Mouse (Mus musculus) frontal cortex, postnatal 25 days (tissue): Measurements from ENCODE around the gene Ran.
A peak's percentile ranks its signal among the peaks of the same experiment; 100 is the strongest.

ENCODE experiments used
- DNase-seq, 2 experiments: peaks; one replicate each; pipeline ENCODE4 v3.0.0; 2022; ENCODE audit warnings: low spot score in 2 of 2

Gene Ran

DNA sequence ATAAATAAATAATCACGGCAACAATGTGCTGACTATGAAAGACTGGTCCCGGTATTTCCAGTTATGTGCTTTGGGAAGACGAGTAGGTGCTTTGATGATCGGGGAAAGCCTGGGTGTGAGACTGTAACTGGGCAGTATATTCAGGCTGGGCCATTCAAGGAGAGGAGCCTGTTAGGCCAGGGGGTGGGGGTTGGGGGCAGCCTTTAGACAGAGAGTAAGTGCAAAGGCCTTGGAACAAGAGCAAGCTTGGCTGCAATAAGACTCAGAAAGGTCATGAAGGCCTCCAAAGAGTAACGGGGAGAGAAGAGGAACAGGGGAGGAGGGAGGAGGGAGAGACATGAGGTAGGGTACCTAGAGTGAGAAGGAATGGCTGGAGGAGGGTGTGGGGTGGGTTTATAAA, 4.3 kb upstream of the Ran start:
- no peak for DNase-seq

GRCm38 (mm10) chr5:129016370-129016769, 3.5 kb upstream of the Ran start:
- DNase-seq, result no peak

- no peak for DNase-seq
Measured at GRCm38 (mm10) chr5:129018782-129019489, 933 bp upstream of the Ran start.

GRCm38 (mm10) chr5:129020300-129020668, 415 bp downstream of the Ran start:
- DNase-seq, result no peak

DNA sequence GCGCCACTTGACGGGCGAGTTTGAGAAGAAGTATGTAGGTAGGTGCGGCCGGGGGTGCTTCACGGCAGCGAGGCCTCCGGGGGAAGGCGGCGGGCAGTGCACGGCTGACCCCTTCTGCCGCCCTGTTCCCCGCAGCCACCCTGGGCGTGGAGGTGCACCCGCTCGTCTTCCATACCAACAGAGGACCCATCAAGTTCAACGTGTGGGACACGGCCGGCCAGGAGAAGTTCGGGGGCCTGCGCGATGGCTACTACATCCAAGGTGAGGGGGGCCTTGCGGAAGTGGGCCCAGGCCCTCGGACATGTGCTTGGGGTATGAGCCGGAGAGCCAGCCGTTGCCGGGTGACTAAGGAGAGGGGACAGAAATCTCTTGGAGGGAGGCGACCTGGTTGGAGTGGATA, 862 bp downstream of the Ran start:
- DNase-seq, result peak; percentile 11 to 12

- no peak for DNase-seq
Measured at GRCm38 (mm10) chr5:129025048-129025447, 5.2 kb downstream of the Ran start.

GRCm38 (mm10) chr5:129025725-129026124, 5.9 kb downstream of the Ran start:
- no peak for DNase-seq

GRCm38 (mm10) chr5:129026171-129026570, 6.3 kb downstream of the Ran start:
- DNase-seq, result no peak

- no peak for DNase-seq
Measured at GRCm38 (mm10) chr5:129026637-129027036, 6.8 kb downstream of the Ran start.

GRCm38 (mm10) chr5:129029131-129029723, 9.4 kb downstream of the Ran start:
- DNase-seq, result no peak

- no peak for DNase-seq
Measured at GRCm38 (mm10) chr5:129036678-129037077, 16.8 kb downstream of the Ran start.

- DNase-seq, result no peak
Measured at GRCm38 (mm10) chr5:129037739-129038138, 17.9 kb downstream of the Ran start.

DNA sequence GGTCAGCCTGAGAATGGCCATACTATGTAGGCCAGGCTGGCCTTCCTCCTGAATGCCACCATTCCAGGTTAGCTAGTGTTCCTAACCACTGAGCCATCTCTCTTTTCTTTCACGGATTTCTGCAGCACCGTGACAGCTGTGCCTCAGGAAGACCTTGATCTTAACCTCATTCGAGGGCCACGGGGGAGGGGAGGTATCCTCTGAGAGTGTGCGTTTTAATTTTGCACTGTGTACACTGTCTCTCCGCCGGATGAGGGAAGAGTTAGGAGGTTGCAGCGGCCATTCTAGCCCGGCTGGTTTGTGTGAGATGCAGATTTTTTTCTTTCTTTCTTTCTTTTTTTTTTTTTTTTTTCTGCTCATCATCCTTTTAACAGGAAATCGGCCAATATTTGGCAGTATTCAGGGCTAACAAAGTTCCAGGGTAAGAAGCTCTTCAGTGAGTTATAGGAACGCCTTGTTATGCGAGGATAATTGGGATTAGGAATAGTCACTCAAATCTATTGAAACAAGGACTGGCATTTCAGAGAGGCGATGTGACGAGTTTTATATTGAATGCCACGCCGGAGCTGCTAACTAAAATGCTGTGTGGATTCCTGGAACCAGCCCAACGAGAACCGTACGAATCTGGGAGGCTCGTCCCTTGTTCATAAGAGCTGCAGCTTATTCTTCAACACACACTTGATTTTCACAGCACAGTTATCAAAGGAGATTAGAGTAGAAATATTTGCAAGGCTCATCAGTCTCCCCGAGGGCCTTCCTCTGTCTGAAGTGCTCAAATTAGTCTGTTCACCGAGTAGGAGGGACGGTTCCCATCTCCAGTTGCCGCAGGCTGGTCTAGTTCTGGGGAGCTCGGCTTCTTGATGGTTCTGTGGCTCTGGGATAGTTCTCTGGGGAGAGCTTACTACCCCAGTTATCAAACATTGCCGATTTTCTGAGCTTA, 26.0 kb downstream of the Ran start:
- no peak for DNase-seq

DNA sequence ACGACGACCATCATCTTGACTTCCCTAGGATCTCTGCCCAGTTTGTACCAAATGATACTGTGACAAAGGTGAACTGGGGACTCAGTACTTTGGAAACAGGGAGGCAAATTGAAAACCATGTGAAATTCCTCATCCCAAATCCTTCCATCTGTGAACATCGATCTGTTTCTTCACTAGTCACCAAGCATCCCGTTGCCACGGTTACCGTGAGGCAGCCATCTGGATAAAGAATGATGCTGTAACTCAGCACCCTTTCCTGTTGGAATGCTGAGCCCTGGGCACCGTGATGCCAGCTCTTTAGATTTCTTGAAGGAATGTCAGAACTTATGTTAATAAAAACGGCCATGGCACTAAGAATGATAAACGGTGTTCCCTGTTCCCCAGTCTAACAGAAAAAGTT, 29.5 kb downstream of the Ran start:
- no peak for DNase-seq

DNA sequence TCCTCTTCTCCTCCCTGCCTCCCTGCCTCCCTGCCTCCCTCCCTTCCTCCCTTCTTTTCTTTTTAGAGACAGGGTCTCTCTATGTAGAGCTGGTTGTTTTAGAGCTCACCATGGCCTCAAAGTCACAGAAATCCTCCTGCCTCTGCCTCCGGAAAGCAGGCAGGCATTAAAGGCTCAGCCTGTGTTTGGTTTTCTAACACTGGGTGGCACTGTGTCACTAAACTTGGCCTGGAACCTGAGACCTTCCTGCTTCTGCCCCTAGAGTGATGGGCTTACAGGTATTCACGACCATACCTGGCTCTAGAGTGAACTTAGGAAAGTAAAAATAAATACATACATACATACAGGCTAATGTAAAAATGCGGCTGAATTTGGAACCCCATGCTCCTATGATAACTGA, 32.0 kb downstream of the Ran start:
- DNase-seq, result no peak

DNA sequence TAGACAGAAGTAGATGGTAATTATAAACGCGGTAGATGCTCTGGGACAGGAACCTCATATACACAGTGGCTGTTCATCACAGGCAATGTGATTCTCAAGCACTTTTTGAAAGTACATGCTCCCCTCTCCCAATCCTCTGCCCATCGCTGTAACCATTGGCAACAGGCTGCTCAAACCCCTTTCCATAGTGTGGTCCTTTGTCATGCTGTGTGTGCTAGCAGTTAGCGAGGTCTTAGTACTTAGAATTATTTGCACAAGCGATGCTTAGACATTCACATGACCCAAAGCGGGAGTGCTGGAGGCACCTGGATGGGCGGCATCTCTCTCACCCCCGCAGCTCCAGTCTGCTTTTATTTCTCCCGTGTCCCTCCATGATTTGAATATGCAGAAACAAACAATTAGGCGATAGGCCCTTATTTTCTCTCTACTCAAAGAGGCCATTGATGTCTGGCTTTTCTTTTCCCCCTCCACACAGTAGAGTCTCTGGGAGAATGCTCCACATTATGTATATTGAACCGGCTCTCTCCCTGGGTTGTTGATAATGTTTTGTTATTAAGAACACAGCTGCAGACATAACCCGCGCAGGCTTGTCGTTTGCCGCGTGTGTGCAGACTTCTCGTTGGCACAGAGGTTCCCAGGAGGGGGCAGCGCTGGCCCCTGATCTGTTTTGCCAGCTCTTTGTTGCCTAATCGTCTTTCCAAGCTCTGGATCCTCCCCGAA, 32.9 kb downstream of the Ran start:
- no peak for DNase-seq

DNA sequence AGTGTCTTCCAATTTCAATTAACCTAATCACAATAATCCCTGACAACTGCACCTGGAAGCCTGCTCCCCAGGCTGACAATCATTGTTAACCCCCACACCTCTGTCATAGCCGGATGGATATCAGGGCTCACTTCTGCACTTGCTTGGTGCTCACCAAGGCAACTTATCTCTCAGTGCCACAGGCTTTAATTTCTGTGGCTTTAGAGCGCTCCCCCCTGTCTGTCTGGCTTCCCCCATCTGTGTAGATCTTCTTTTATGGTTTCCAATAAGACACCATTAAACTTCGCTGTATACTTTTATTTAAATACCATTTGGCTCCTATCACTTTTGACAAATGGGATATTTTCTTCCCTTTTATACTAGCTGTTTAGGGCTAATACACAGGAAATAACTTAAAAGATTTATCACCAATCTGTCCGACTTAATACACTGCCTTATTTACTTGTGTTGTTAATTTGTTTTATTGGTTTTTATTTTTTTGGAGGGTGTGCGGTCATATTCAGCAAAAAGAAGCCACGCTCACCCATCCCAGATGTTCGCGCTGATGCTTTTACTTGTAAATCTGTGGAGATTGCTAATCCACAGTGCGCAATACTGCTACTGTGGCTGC, 34.9 kb downstream of the Ran start:
- no peak for DNase-seq

- no peak for DNase-seq
Measured at GRCm38 (mm10) chr5:129059116-129059515, 39.2 kb downstream of the Ran start.

DNA sequence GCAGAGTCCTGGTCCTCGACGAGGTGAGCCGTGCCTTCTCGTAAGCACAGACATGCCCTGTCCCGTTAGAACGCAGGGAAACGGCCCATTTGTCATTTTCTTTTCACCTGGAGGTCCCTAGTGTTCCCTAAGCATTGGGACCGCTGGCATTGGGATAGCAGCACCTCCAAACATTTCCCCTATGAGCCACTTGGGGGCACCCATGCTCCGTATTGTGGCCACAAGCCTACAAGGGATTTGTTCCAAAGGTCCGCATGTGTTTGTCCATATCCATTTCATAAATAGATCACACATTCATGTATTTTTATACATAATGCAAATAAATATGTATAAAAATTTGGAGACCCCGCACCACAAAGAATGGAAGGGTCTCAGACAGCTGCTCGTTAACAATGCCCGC, 41.7 kb downstream of the Ran start:
- peak; percentile 61 to 70 for DNase-seq

DNA sequence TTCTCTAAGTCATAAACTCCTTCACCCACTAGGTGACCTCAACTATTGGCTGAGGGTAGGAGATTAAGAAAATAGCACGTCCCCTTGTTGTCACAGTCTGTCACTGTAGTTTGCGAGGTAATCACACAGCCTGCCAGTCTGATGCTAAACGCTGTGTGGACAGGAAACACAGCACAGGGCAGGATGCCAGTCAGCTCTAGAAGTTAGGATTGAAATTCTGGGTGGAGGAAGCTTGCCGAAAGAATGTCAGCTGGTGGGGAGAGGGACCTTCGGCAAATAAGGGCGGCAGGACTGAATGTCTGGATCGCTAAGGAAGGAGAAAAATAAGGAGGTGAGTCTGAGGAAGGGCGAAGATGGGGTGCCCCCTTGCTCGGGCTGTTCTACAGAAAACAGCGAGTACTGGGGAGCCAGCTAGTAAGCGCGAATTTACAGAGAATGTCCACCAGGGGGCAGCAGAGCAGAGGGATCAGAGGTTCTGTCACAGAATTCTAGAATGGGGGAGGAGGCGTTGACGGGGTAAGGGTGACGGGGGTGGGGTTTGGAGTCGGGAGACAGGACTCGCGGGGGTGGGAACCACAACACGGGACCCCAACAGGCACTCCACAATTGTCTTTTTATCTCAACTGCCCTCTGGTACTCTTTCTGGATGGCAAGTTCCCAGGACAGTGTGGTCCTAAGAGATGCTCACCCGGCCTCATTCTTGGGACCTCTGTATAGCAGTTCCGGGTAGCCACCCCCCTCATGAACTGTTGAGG, 43.3 kb downstream of the Ran start:
- peak; percentile 75 to 81 for DNase-seq

- DNase-seq, result no peak
Measured at GRCm38 (mm10) chr5:129063792-129064087, 43.9 kb downstream of the Ran start.
